Mouse (Mus musculus) kidney, adult 2 months (tissue): ENCODE measurements around the gene Bcas3.

Source experiments
- CTCF ChIP-seq: fragments of 200-500 bp; conservative IDR thresholded peaks from 2 replicates; pipeline ENCODE4 v1.5.1; 2011; ENCODE audit warnings: low read depth, mild to moderate bottlenecking, control low read depth, low read length, moderate library complexity, mixed read lengths; ENCODE audit not compliant: insufficient read depth, insufficient read length
- POLR2A ChIP-seq: fragments of 200-500 bp; IDR thresholded peaks from one replicate; pipeline ENCODE4 v1.6.1; 2011; ENCODE audit warnings: low read depth, low read length, control low read depth

DNA sequence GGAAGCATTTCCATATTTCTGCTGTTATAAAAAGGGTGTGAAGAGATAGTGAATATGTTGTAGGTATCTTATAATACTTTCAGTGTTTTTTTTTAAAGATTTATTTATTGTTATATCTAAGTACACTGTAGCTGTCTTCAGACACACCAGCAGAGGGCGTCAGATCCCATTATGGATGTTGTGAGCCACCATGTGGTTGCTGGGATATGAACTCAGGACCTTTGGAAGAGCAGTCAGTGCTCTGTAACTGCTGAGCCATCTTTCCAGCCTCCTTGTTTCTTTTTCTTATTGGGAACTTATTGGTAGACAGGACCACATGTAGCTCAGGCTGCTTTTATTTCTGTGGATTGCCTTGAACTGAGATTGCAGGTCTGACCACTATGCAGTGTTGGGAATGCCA is 27.1 kb downstream of the Bcas3 start:
- TF ChIP-seq CTCF (no peak), POLR2A (no peak)
